Mouse (Mus musculus): ENCODE measurements around the gene Unc93b1.

- TF ChIP-seq CTCF (IDR thresholded peaks at IDR 0.05; ENCODE audit: extremely low read depth, insufficient read length, insufficient replicate concordance, low read depth, low read length) (no peak), POLR2A (IDR thresholded peaks at IDR 0.05; ENCODE audit: low read depth, low read length) (no peak)
These were observed 40.9 kb downstream of the Unc93b1 start for GRCm38 (mm10) chr19:3975866-3976265.
